Mouse (Mus musculus) kidney, postnatal 25 days (tissue): ENCODE results near the gene Nanog.
"Not testable (repeated sequence)": the region's sequence is repeated elsewhere in the genome, so short reads cannot be mapped to it uniquely, and the experiment has no call there.

Experiments used
- DNase-seq, 2 experiments: peaks; one replicate each; pipeline ENCODE4 v3.0.0; 2021; ENCODE audit warnings: mixed read lengths in 2 of 2

Nanog gene

DNA sequence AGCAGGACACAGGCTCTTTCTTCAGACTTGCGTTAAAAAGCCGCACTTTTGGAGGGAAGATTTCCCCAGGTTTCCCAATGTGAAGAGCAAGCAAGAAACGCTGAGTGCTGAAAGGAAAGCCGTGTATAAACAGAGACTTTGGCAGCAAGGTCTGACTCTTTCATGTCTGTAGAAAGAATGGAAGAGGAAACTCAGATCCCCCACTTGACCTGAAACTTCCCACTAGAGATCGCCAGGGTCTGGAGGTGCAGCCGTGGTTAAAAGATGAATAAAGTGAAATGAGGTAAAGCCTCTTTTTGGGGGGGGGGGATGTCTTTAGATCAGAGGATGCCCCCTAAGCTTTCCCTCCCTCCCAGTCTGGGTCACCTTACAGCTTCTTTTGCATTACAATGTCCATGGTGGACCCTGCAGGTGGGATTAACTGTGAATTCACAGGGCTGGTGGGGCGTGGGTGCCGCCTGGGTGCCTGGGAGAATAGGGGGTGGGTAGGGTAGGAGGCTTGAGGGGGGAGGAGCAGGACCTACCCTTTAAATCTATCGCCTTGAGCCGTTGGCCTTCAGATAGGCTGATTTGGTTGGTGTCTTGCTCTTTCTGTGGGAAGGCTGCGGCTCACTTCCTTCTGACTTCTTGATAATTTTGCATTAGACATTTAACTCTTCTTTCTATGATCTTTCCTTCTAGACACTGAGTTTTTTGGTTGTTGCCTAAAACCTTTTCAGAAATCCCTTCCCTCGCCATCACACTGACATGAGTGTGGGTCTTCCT, at the start of gene Nanog:
Nanog (plus strand) TSS at position 454 of the 765 bp plus-strand sequence.
- no peak for DNase-seq

DNA sequence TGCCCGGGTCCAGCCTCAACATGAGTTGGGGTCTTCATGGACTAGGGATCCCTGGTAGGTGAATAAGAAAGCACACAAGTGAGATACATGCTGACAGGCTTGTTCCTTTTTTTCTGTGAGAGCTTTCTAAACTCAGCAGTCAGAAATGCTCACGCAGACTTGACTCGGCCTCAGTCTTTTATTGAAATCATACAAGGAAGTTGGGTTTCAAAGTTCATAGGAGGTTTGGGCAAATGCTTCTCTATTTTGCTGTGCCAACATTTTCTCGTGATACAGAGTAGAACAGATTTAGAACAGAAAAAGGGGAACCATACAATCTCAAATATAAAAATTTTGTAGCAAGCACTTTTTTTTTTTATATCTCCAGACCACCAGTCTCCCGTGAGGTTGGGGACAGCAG, 49.7 kb upstream of the Nanog start:
- DNase-seq, result no peak

DNA sequence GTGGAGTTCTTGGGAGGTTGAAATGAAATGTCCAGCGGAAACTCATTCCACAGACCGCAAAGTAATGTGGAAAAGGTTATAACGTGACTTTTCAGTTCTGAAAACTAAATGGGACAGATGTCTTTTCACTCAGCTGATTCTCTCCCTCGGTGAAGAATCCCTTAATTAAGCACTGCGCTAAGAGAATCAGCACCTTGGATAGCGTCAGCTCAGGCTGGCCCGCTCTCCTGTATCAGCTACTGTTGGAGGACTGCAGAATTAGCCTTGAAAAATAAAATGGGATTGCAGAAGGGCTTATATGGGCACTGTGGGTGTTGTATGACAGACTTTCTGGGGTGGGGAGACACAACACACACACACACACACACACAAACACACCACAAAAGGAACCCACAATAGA, 47.7 kb upstream of the Nanog start:
- peak in 1 of 2 experiments; percentile 40 for DNase-seq

DNA sequence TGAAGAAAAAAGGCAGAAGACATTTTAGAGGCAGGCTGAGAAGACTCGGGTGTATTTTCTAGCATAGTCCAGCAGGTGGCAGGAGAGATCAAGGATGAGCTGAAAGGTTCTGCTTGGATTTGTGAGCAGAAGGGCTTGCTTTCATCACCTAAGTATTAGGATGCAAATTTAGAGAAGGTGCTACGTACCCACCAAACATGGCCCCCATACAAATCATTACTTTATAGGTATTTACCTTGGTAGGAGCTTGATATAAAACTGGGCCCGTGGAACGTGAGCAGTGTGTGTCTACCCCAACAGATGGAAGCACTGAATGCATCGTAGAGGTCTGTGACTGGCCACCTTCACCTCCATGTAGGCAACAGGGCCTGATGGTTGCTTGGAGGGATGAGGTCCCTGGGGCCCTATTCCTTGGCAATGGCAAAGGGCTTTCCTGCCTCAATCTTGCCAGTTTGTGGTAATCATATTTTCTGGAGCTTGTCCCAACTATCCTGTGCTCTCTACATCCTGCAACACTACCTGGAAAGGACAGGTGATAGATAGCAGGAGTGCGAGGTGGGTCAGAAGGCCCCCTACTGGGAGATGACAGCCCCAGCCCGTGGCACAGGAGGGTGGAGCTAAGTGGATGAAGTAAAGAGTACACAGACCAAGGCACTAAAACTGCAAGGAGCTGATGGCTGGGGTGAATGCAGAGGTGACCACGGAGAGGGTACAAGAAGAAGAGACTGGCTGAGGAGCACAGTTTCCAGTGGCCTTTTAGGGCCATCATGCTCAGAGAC, 46.5 kb upstream of the Nanog start:
- peak in 1 of 2 experiments; percentile 50 for DNase-seq

DNA sequence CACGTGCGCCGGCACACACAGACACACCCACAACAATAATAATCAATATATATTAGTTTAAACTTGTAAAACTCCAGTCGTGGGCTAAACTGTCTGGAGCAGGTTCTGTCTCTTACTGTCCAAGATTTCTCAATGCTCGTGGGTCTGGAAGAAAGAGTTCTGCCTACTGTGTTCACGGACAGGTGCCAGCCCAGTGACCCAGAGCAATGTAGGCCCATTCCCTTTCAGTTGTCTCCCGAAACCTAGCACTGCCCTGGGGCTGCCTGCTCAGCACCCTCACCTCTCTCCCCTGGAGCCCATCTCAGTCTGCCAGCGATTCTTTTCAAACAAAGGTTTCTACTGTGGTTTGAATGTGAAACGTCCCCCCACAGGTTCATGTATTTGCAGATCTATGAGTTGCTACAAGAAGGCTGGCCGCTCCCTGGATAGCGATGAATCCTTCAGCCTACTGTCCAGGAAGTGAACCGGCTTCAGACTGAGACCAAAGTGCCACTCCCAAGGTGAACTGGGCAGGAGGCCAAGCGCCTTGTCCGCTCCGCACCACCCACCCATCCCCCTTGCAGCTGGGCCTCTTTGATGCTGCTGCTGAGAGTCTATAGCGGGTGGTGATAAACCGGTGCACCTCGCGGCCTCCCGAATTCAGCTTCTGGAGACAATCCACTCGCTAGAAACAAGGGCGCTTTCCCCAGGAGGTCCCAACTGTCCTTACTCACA, 44.6 kb upstream of the Nanog start:
- peak; percentile 87 to 89 for DNase-seq

DNA sequence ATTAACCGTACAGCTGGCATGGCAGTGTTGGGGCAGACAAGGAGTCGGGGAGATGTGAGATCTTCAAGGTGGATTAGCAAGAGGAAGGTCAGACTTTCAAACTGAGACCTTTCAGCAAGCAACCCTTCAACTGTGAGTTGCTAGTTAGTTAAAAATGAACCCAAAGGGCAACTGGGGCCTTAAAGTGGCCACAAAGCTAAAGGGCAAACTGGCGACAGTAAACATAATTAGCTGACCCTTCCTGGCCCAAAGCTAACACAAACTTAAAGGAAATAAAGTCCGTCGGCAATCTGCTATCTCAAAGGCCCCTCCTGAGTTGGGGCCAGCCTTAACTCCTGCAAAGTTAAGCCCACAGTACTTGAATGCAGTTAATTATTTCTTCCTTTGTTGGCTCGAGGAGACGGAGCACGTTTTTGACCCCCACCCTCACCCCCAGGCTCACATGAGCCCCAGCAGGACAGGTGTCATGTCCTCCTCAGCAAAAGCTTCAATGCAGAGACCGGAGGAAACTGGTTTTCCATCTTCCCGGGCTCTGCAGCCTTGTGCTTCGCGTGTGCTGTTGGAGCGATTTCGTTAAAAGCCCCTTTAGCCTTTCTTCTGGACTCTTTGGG, 43.6 kb upstream of the Nanog start:
- DNase-seq, result peak; percentile 24 to 51

DNA sequence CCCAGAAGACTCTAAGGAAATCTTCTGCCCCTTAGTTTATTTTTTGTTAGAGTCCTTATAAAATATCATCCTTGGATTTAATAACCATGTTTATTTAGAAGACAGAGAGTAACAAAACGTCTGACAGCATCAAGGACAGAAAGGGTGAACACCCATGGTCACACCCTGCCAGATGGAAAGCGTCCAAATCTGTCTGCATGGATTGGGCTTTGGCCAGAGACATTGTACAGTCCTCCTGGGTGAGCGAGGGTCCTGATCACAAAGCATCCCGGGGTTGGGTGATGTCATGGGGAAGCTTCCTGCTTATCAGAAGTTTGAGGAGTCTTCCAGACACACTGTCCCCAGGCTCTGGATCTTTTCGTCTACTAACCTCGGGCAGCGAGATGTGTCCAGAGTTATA, 41.4 kb upstream of the Nanog start:
- peak; percentile 49 to 52 for DNase-seq

DNA sequence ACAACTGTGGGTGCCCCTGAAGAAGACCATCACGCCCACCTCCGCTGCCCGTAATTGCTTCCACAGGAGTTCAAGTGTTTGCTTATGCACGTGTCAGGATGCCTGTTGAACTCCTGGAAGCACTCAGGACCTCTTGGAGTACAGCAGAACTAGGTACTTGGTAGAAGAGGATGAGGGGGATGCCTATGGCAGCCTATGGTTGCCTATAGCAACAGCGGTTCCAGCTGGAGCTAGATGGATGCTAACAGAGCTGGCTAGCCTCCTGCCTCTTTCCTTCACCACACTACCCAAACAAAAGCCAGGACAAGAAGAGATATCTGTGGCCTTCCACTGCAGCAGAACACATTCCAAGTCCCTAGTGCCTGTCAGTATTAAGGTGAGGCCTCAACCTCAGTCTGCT, 39.6 kb upstream of the Nanog start:
- no peak for DNase-seq

DNA sequence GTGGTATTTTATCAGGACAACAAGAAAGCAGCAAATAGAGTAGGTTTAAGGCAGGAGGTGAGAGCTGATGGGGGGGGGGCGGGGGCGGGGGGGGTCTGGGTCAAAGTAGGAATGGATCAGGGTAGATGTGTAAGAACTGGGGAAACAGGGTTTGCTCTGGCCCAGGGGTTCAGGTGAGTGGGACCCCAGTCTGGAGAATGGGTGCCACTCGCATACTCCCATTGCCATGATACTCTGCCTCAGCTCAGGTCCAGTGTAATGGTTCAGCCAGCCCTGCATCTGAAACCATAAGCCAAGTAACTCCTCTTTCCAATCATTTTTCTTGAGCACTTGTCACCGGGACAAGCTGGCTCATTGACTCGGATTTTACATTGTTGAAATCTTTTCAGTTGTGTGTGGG, 38.5 kb upstream of the Nanog start:
- no peak for DNase-seq

DNA sequence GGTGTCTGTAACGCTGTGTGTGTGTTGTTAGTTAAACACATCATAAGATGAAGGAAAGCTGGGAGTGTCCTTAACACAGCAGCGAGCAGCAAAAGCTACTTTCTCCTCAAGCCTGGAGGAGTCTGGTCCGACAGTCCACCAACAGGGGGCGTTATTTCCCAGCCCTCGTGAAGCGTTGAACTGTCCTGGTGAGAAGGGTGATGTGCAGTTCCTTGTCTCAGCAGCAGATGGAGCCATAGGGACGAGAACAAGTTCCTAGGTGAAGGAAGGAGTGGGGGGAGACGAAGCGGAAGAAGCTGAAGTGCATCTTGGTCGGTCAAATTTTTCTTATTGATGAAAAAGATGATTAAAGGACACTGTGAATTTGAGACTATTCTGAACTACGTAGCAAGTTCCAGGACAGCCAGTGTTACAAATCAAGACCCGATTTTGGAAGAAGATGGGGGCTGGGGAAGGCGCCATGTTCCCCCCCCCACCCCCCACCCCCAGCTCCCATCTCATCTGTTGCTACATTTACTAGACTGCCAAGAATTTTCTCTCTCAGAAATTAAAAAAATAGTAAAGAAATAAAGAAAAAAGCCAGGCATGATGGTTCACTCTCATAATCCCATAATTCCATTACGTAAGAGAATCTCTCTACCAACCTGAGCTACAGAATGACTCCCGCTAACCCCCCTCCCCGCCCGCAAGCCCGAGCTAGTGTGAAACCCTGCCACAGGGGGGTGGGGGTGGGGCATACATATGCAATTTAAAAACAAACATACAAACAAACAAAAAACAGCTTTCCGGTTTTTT, 37.7 kb upstream of the Nanog start:
- peak; percentile 94 to 98 for DNase-seq

DNA sequence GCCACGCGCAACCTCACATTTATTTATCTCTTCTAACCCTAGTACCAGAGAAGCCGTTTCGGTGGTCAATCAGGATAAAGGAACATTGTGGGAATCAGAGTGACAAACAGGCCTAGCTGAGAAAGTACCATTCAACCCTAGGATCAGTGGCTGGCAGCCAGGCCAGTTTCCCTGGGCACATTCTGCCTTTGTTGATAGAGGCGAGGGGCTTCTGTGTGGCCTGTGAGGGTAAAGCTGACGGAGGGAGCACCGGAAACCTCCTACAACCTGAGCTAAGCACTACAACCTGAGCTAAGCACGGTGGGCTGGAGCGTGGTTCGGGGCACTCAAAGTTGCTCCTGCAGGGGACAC, 37.1 kb upstream of the Nanog start:
- no peak for DNase-seq

DNA sequence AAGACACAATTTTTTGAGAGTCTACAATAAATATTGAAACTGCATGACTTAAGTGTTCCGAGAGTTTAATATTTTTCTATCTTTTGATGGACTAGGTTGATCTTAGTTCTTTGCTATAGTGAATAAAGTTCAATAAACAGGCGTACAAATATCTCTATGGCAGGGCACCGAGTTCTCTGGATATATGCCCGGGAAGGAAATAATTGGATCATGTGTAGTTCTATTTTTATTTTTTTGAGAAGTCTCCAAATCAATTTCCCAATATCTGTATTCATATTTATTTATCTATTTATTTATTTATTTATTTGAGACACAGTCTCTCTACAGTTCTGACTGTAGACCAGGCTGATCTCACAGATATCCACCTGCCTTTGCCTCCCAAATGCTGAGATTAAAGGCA, 36.4 kb upstream of the Nanog start:
- DNase-seq, result no peak

DNA sequence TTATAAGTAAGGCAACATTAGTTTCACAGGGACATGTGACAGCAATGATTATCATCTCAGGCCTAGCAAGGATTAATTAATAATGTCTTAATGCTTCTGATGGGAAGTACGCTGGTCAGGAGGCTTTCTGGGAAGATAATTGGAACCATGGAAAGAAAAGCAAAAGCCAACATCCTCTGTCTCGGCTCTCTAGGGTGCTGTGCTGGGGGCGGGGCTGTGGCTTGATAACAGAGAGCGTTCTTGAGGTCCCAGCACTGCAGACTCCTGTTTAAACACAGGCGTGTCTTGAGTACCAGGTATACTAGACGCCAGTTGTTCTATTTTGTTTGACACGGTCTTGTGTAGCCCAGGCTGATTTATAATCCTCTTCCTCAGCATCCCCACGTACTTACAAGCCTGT, 34.5 kb upstream of the Nanog start:
- DNase-seq, result no peak

DNA sequence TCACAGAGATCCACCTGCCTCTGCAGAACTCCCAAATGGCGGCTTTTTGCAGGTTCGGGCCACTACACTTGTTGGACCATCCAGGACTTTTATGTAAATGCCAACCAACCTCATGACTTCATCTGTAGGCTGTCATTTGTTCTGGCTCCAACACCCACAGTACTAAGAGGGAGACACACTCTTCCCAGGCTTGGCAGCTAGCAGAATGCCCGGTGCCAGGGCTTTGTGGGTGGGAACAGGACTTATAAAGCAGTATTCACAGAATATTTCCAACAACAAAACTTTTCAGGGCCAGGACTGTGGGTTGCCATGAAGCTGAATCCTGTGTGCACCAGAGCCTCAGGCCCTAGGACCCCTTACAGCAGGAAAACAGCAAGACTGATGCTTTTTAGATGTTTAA, 24.6 kb upstream of the Nanog start:
- no peak for DNase-seq

DNA sequence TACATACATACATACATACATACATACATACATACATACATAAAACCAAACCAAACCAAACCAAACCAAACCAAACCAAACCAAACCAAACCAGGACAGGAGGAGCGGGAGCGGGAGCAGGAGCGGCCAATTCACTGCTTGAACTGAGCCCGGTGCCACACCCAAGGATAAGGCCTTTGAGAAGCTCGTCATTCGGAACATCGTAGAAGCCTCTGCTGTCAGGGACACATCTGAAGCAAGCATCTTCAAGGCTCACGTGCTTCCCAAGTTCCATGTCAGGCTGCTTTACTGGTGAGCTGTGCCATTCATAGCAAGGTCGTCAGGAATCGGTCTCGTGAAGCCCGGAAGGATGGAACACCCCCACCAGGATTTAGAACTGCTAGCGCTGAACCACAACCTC, 20.6 kb upstream of the Nanog start:
- DNase-seq, result no peak

DNA sequence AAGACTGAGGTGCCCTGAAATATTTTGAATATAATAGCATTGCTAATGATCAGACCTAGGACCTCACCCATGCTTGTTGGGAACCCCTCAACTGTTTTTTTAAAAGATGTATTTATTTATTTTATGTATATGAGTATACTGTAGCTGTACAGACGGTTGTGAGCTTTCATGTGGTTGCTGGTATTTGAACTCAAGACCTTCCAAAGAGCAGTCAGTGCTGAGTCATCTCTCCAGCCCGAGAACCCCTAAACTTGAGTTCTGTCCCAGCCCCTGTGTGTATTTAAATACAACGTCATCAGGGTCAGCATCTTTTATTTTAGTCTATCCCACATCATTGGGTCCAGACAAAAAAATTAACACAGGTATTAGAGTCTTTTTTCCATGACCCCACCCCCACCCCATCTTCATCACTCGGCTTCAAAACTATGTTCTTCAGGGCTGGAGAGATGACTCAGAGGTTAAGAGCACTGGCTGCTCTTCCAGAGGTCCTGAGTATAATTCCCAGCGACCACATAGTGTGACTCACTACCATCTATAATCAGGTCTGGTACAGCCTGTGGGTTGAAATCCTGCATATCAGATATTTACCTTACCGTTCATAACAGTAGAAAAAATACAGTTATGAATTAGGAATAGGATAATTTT, 17.8 kb upstream of the Nanog start:
- no peak for DNase-seq

DNA sequence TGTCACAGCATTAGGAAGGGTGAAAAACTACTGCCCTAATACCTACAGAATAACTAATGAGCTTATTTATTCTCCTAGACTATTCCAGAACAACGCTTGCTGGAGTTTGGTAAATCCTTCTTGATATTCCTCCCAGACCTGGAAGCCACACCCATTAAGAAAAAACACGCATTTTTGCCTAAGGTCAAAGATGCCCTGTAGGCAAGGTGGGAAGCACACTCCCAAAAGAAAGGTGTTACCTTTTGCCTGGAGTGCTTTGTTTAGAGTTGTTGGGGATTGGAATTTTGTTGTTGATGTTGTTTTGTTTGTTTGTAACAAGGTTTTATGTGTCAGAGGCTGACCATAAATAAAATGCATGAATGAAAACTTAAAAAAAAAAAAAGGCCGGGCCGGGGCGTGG, 17.2 kb upstream of the Nanog start:
- no peak for DNase-seq

DNA sequence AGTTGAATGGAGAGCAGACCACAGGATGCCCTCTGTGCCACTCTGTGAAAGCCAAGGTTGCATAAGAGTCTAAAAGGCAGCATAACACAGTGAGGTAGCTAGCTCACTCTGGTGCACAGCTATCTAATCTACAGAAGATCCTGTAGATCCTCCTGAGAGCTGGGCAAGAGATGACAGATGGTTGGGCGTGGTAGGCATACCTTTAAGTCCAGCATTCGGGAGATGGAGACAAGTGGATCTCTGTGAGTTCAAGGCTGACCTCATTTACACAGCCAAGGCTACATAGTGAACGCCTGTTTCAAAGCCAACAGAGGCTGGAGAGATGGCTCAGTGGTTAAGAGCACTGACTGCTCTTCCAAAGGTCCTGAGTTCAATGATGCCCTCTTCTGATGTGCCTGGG, 11.9 kb upstream of the Nanog start:
- no peak for DNase-seq

DNA sequence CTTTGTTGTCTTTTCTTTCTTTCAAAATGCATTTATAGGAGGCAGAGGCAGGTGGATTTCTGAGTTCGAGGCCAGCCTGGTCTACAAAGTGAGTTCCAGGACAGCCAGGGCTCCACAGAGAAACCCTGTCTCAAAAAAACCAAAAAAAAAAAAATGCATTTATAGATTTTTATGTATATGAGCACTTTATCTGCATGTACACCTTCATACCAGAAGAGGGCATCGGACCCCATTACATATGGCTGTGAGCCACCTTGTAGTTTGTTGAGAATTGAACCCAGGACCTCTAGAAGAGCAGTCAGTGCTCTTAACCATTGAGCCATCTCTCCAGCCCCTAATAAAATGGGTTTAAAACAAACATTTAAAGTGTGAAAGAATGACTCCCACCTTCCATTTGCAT, 7.7 kb upstream of the Nanog start:
- not testable (repeated sequence) for DNase-seq

DNA sequence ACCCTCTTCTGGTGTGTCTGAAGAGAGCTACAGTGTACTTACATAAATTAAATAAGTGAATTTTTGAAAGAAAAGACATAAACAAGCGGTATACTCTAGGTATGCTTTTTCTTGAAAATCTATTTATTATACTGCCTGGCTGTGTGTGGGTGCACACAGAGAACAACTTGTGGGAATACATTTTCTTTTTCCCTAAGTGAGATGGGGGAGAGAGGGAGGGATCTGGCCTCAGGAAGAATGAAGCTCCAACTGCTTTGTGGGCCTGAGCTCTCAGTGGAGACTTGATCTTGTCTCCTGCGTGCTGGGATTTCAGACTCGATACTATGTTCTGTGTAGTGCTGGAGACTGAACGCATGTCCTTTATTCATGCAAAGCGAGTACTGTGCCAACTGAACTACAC, 5.5 kb upstream of the Nanog start:
- DNase-seq, result no peak

DNA sequence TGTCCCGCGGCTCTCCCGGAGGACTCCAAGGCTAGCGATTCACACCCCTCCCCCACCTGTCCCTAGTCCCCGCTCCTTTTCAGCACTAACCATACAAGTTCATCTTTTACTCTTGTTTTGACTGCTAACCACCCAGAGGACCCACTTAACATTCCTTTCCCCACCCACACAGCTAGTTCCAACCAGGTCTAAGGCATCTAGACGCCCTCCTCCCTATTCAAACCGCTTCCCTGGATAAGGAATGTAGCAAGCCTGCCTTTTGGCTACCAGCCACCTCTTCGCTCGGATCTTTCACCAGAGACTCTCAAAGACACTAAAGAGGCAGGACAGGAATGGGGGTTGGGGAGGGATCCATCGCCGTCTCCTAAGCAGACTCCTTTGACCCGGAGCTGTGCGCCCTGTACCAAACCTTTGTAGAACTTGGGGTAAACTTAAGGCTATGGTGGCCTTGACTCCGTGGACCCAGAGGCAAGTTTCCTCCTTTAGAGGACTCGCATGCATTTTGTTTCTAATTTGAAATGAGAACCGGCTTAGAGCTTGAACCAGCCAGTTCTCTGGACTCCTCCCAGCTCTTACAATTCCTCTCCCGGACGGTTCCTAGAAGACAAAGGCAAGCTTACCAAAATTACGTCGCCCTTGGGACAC, 4.7 kb upstream of the Nanog start:
- DNase-seq, result peak; percentile 74 to 79

DNA sequence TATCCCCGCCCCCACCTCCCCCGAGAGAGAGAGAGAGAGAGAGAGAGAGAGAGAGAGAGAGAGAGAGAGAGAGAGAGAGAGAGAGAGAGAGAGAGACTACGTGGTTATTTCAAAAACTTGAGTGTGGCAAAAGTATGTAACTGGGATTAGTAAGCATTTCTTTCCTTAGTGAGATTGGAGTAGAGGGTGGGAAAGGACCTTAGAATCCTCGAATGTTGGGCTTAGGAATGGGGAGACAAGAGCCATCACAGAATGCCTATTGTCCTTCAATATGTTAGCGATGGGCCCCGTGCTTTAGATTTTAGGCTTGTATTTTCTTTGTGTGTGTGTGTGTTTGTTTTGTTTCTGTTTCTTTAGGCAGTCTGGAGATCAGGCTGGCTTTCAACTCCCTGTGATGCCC, 4.0 kb upstream of the Nanog start:
- DNase-seq, result no peak
